Mouse (Mus musculus): Measurements from ENCODE around the gene Gstm5. TPM values are rescaled to one million over a fixed set of nuclear protein-coding genes. Genes with fewer than 3 reads are reported as not detected.
A peak's percentile ranks its signal among the peaks of the same experiment; 100 is the strongest.
"Not testable (repeated sequence)": the region's sequence is repeated elsewhere in the genome, so short reads cannot be mapped to it uniquely, and the experiment has no call there.

Gene Gstm5
- total RNA-seq (2017): 73.7 and 87.7 TPM in 2 replicates

- ATAC-seq (replicated peaks; ENCODE audit: low read depth, poor library complexity, severe bottlenecking): peak; percentile 84
Measured at GRCm38 (mm10) chr3:107895720-107896569, at the start of gene Gstm5. Gene Gstm5 (plus strand): TSS chr3:107895821.

- peak; percentile 55 for ATAC-seq (replicated peaks; ENCODE audit: low read depth, poor library complexity, severe bottlenecking)
Measured at GRCm38 (mm10) chr3:107846175-107846574, 49.4 kb upstream of the Gstm5 start.

- no peak for ATAC-seq (replicated peaks; ENCODE audit: low read depth, poor library complexity, severe bottlenecking)
Measured at GRCm38 (mm10) chr3:107846835-107847234, 48.8 kb upstream of the Gstm5 start.

GRCm38 (mm10) chr3:107848126-107848525 lies 47.5 kb upstream of the Gstm5 start:
- ATAC-seq (replicated peaks; ENCODE audit: low read depth, poor library complexity, severe bottlenecking): no peak

GRCm38 (mm10) chr3:107849000-107849692 lies 46.5 kb upstream of the Gstm5 start:
- peak; percentile 33 for ATAC-seq (replicated peaks; ENCODE audit: low read depth, poor library complexity, severe bottlenecking)

- no peak for ATAC-seq (replicated peaks; ENCODE audit: low read depth, poor library complexity, severe bottlenecking)
Measured at GRCm38 (mm10) chr3:107849693-107850031, 46.0 kb upstream of the Gstm5 start.

- no peak for ATAC-seq (replicated peaks; ENCODE audit: low read depth, poor library complexity, severe bottlenecking)
Measured at GRCm38 (mm10) chr3:107850418-107851031, 45.1 kb upstream of the Gstm5 start.

GRCm38 (mm10) chr3:107852786-107853185 lies 42.8 kb upstream of the Gstm5 start:
- peak; percentile 73 for ATAC-seq (replicated peaks; ENCODE audit: low read depth, poor library complexity, severe bottlenecking)

- ATAC-seq (replicated peaks; ENCODE audit: low read depth, poor library complexity, severe bottlenecking): peak; percentile 22
Measured at GRCm38 (mm10) chr3:107853232-107854181, 42.1 kb upstream of the Gstm5 start.

GRCm38 (mm10) chr3:107855368-107855767 lies 40.3 kb upstream of the Gstm5 start:
- ATAC-seq (replicated peaks; ENCODE audit: low read depth, poor library complexity, severe bottlenecking): no peak

GRCm38 (mm10) chr3:107857646-107858045 lies 38.0 kb upstream of the Gstm5 start:
- no peak for ATAC-seq (replicated peaks; ENCODE audit: low read depth, poor library complexity, severe bottlenecking)

GRCm38 (mm10) chr3:107861483-107861882 lies 34.1 kb upstream of the Gstm5 start:
- ATAC-seq (replicated peaks; ENCODE audit: low read depth, poor library complexity, severe bottlenecking): not testable (repeated sequence)

- ATAC-seq (replicated peaks; ENCODE audit: low read depth, poor library complexity, severe bottlenecking): peak; percentile 45
Measured at GRCm38 (mm10) chr3:107862471-107862870, 33.1 kb upstream of the Gstm5 start.

GRCm38 (mm10) chr3:107863471-107863870 lies 32.1 kb upstream of the Gstm5 start:
- ATAC-seq (replicated peaks; ENCODE audit: low read depth, poor library complexity, severe bottlenecking): no peak

GRCm38 (mm10) chr3:107863898-107864603 lies 31.6 kb upstream of the Gstm5 start:
- ATAC-seq (replicated peaks; ENCODE audit: low read depth, poor library complexity, severe bottlenecking): peak; percentile 78

GRCm38 (mm10) chr3:107865364-107866091 lies 30.1 kb upstream of the Gstm5 start:
- ATAC-seq (replicated peaks; ENCODE audit: low read depth, poor library complexity, severe bottlenecking): no peak

- peak; percentile 88 for ATAC-seq (replicated peaks; ENCODE audit: low read depth, poor library complexity, severe bottlenecking)
Measured at GRCm38 (mm10) chr3:107867086-107867485, 28.5 kb upstream of the Gstm5 start.

GRCm38 (mm10) chr3:107868452-107868851 lies 27.2 kb upstream of the Gstm5 start:
- ATAC-seq (replicated peaks; ENCODE audit: low read depth, poor library complexity, severe bottlenecking): no peak

- ATAC-seq (replicated peaks; ENCODE audit: low read depth, poor library complexity, severe bottlenecking): no peak
Measured at GRCm38 (mm10) chr3:107869097-107869496, 26.5 kb upstream of the Gstm5 start.

All from common myeloid progenitor, adult 5-6 weeks (primary cell).